ENCODE assay signal across 8 mouse cellular contexts in genomic region chr17:24352370-24353194, GRCm38 (mm10). TPM values are rescaled to one million over a fixed set of nuclear protein-coding genes. Genes with fewer than 3 reads are reported as not detected.
DNase-seq lines count a peak whose midpoint lies in the region; ATAC-seq and TF ChIP-seq lines count a peak whose summit lies in the region.

No protein-coding gene starts in this region.

- WGBS in lung, adult 2 months: 2% methylated on average over 36 of the region's 36 CpGs
- 1% methylated on average over 36 of the region's 36 CpGs for WGBS in forebrain, embryonic 14.5 days
- 2% methylated on average over 36 of the region's 36 CpGs for WGBS in neural tube, embryonic 12.5 days

- H3K27me3 ChIP-seq in forebrain, embryonic 14.5 days (replicated peaks; ENCODE audit: control insufficient read depth, insufficient read depth, low read length): peaks cover 2% of the 10 kb centered on the region; the same call in 1 of the 2 replicates
- peaks cover 6% of the 10 kb centered on the region for H3K27me3 ChIP-seq in neural tube, embryonic 12.5 days (replicated peaks)

- no peak for TF ChIP-seq CTCF in lung, adult 2 months (IDR thresholded peaks at IDR 0.05; ENCODE audit: insufficient read depth, low read length)

- H3K27ac ChIP-seq in forebrain, embryonic 14.5 days (ENCODE audit: low read depth, low read length): peak overlapping the region; percentile 60
- H3K27ac ChIP-seq in neural tube, embryonic 12.5 days: 0 out of 2 replicates have a peak overlapping the region, but pooled peaks have one; percentile 17

- no peak for ATAC-seq in forebrain, embryonic 14.5 days
- peak; percentile 73 for ATAC-seq in neural tube, embryonic 12.5 days (ENCODE audit: low FRiP score, low read depth)

- no peaks in the 10 kb centered on the region for H3K9me3 ChIP-seq in forebrain, embryonic 14.5 days (replicated peaks; ENCODE audit: control insufficient read depth, low read length)
- H3K9me3 ChIP-seq in neural tube, embryonic 12.5 days: no peaks in the 10 kb centered on the region

- H3K4me1 ChIP-seq in lung, adult 2 months (ENCODE audit: control insufficient read depth, insufficient read depth, low read length): peaks cover 3% of the 10 kb centered on the region; the same call in 1 of the 2 replicates
- H3K4me1 ChIP-seq in forebrain, embryonic 14.5 days (ENCODE audit: control insufficient read depth, insufficient read depth, low read length): peaks cover 8% of the 10 kb centered on the region; the same call in 1 of the 2 replicates
- H3K4me1 ChIP-seq in neural tube, embryonic 12.5 days: peaks cover 18% of the 10 kb centered on the region

- peak overlapping the region; percentile 87 for H3K4me2 ChIP-seq in forebrain, embryonic 14.5 days (ENCODE audit: low read length)
- peak overlapping the region; percentile 89 for H3K4me2 ChIP-seq in neural tube, embryonic 12.5 days (replicated peaks)

- peak overlapping the region; percentile 90 for H3K9ac ChIP-seq in forebrain, embryonic 14.5 days (ENCODE audit: low read length)
- H3K9ac ChIP-seq in neural tube, embryonic 12.5 days: peak overlapping the region; percentile 87

- DNase-seq in lung, adult 2 months: no peak
- DNase-seq in lung, postnatal 10 days: no peak
- DNase-seq in ZHBTc4 (ENCODE audit: low read depth, low spot score): peak; percentile 81
- DNase-seq in forebrain, embryonic 14.5 days (ENCODE audit: low spot score): no peak
- DNase-seq in kidney, postnatal 25 days: peak; percentile 59 to 79
- DNase-seq in ovary, adult 18-20 months (ENCODE audit: low spot score): no peak
- DNase-seq in testis, postnatal 10 days (ENCODE audit: low spot score): no peak

- TF ChIP-seq POLR2A in lung, adult 2 months (IDR thresholded peaks at IDR 0.05; ENCODE audit: borderline replicate concordance, extremely low read depth, low read depth, low read length): no peak

- H3K4me3 ChIP-seq in lung, adult 2 months (replicated peaks; ENCODE audit: extremely low read depth, low read depth, low read length): peak overlapping the region; percentile 75
- peak overlapping the region; percentile 83 for H3K4me3 ChIP-seq in forebrain, embryonic 14.5 days (ENCODE audit: low read depth, low read length)
- H3K4me3 ChIP-seq in neural tube, embryonic 12.5 days: peak overlapping the region; percentile 85

- no peaks in the 10 kb centered on the region for H3K36me3 ChIP-seq in forebrain, embryonic 14.5 days (ENCODE audit: control insufficient read depth, insufficient read depth, low read length)
- H3K36me3 ChIP-seq in neural tube, embryonic 12.5 days: no peaks in the 10 kb centered on the region

RNA-seq across cellular contexts. Expression of gene Abca3, which starts 0.8 kb away (rescaled TPM):
- polyA plus RNA-seq in lung, adult 2 months (2012; rRNA removed): 231 and 262 TPM in 2 replicates
- polyA plus RNA-seq in forebrain, embryonic 14.5 days (2014; fragmentation: Nextera tagmentation; extraction: Ambion mirVana): 14.5 and 21.3 TPM in 2 replicates
- 22.9 and 25.8 TPM in 2 replicates for polyA plus RNA-seq in neural tube, embryonic 12.5 days (2016; fragmentation: Nextera tagmentation; extraction: Ambion mirVana)

RNA-seq across cellular contexts. Expression of gene Abca17, which starts 1.7 kb away (rescaled TPM):
- 0.40 and 0.78 TPM in 2 replicates for polyA plus RNA-seq in lung, adult 2 months (2012; rRNA removed)
- polyA plus RNA-seq in forebrain, embryonic 14.5 days (2014; fragmentation: Nextera tagmentation; extraction: Ambion mirVana): 0.13 and 0.31 TPM in 2 replicates
- polyA plus RNA-seq in neural tube, embryonic 12.5 days (2016; fragmentation: Nextera tagmentation; extraction: Ambion mirVana): 0.13 and 0.22 TPM in 2 replicates

Comparison
In these comparisons a context has a peak if more than half of its experiments do, and no peak if none do; other contexts are left out.
1. DNase-seq: peak in ZHBTc4 (single experiment) and kidney, postnatal 25 days (2 of 2); none in lung, adult 2 months (single experiment), lung, postnatal 10 days (single experiment), forebrain, embryonic 14.5 days (single experiment), ovary, adult 18-20 months (single experiment) and testis, postnatal 10 days (single experiment).
2. Peak in every context shown above with its lines, with median percentiles within 50 percentile points of each other: H3K4me3 ChIP-seq.